Mouse (Mus musculus) heart, postnatal 0 days (tissue): ENCODE results near the gene Olfr33. TPM values are rescaled to one million over a fixed set of nuclear protein-coding genes. Genes with fewer than 3 reads are reported as not detected.

Source experiments
- ATAC-seq: fragments of 200-750 bp; cut with Nextera tagmentation; 2 replicates; pipeline ENCODE4 v1.8.0; 2017; ENCODE audit warnings: low read depth, moderate number of reproducible peaks, moderate library complexity; ENCODE audit not compliant: insufficient read depth
- DNase-seq: peaks from one replicate; pipeline ENCODE4 v3.0.0-alpha.2; 2016; ENCODE audit warnings: low spot score
- H3K27ac ChIP-seq: fragments of 300-500 bp; sonication (generic); 2 replicates; pipeline ENCODE4 v1.5.1; 2014; ENCODE audit warnings: low read depth, mild to moderate bottlenecking
- H3K27me3 ChIP-seq: fragments of 300-500 bp; sonication (generic); 2 replicates; pipeline ENCODE4 v1.6.1; 2014; ENCODE audit warnings: low read length, mixed read lengths; ENCODE audit not compliant: control insufficient read depth, insufficient read depth
- H3K36me3 ChIP-seq: fragments of 300-500 bp; sonication (generic); replicated peaks from 2 replicates; pipeline ENCODE4 v1.6.1; 2014; ENCODE audit warnings: low read length, mixed read lengths; ENCODE audit not compliant: control insufficient read depth, insufficient read depth
- H3K4me1 ChIP-seq: fragments of 300-500 bp; sonication (generic); 2 replicates; pipeline ENCODE4 v1.6.1; 2014; ENCODE audit warnings: antibody characterized with exemption; ENCODE audit not compliant: control insufficient read depth, insufficient read depth
- H3K4me2 ChIP-seq: fragments of 300-500 bp; sonication (generic); 2 replicates; pipeline ENCODE4 v1.6.1; 2014; ENCODE audit warnings: low read depth, mild to moderate bottlenecking, low read length, moderate library complexity
- H3K4me3 ChIP-seq: fragments of 300-500 bp; sonication (generic); 2 replicates; pipeline ENCODE4 v1.5.1; 2014; ENCODE audit warnings: low read depth, low read length
- H3K9ac ChIP-seq: fragments of 300-500 bp; sonication (generic); replicated peaks from 2 replicates; pipeline ENCODE4 v1.6.1; 2014; ENCODE audit warnings: low read depth, low read length, mixed read lengths
- H3K9me3 ChIP-seq: fragments of 300-500 bp; sonication (generic); replicated peaks from 2 replicates; pipeline ENCODE4 v1.6.1; 2016; ENCODE audit warnings: low read length; ENCODE audit not compliant: control insufficient read depth
- CTCF ChIP-seq: IDR thresholded peaks from 2 replicates; pipeline ENCODE4 v1.5.1; 2016; ENCODE audit warnings: antibody characterized with exemption, control low read depth, low read depth
- EP300 ChIP-seq: IDR thresholded peaks from 2 replicates; pipeline ENCODE4 v1.6.1; 2016; ENCODE audit warnings: antibody characterized with exemption, low read depth
- WGBS: fragments of 180-500 bp; shearing (Covaris S2); extraction: QIAGEN DNeasy Blood & Tissue Kit; methylation state at CpG from one replicate; pipeline ENCODE4 v1.1.7; 2014; 5-methylcytosine and 5-hydroxymethylcytosine counted together
- polyA plus RNA-seq: library from polyadenylated mRNA; unstranded; fragments of >200 nt; fragmentation: Nextera tagmentation; extraction: Ambion mirVana; gene quantifications from 2 replicates; pipeline ENCODE4 v1.2.1, GENCODE M21; 2015
- total RNA-seq: library from RNA; depleted of rRNA; stranded (reverse); fragments of >200 nt; gene quantifications from 2 replicates; pipeline ENCODE4 v1.2.3, GENCODE M21; 2014; ENCODE audit warnings: low replicate concordance; rRNA removed

Olfr33 gene
- total RNA-seq (not detected in 2 replicates), polyA plus RNA-seq (not detected in 2 replicates)

DNA sequence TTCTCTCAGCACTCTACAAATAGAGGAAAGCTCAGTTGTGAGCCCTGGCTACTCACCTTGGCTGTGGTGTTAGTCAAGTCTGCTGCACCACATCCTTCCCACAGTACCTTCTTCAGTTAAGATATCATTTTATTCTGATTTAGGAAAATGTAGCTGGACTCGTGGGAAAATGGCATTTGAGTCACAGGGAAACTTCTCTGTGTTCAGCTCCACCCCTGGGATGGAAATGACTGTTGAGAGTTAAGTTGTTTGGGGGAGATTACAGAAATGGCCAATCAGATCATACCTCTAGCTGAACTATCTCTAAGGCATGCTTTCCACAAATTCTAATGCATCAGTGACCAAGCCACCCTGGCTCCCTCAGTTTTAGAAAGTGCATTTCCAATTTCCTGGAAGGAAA, at the start of gene Olfr33:
Olfr33 (minus strand) TSS at position 101 of the 400 bp plus-strand sequence.
- Histone ChIP-seq H3K36me3 (no peaks in the 10 kb centered on the region), H3K4me3 (no peak within 1 kb of the TSS), H3K4me1 (no peaks in the 10 kb centered on the region), H3K4me2 (no peak within 1 kb of the TSS), H3K27ac (no peak within 1 kb of the TSS), H3K27me3 (no peaks in the 10 kb centered on the region), H3K9ac (no peak within 1 kb of the TSS), H3K9me3 (0 out of 2 replicates have a peak, but pooled peaks cover 4% of the 10 kb centered on the region)
- no peak for DNase-seq
- WGBS = 24% methylated on average over 1 of the region's 1 CpGs
- no peak for TF ChIP-seq CTCF
- TF ChIP-seq EP300 = no peak
- ATAC-seq = no peak

DNA sequence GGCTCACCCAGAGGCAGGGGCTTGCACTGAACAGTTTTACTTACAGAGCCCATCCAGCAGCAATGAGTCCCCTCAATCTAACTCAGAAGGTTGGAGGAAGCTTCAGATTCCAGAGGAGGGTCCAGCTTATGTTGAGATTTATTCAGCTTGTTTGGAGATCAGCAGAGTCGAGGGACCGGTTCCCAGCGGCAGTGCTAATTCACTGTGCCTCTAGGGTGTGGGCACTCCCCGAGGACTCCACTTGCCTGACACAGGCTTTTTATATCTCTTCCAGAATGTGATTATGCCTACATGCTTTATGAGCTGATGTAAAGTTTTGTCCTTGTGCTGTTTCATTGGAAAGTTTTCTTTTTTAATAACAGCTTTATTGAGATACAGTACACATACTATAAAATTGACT, 40.4 kb upstream of the Olfr33 start, which contains the start of the genes Olfr560 and Olfr78:
Olfr560 (minus strand) TSS at position 101 of the 400 bp plus-strand sequence.
Olfr78 (minus strand) TSS at position 206 of the 400 bp plus-strand sequence.
- no peak within 1 kb of the TSS for H3K27ac ChIP-seq
- no peak within 1 kb of the TSS for H3K4me2 ChIP-seq
- DNase-seq = no peak
- no peaks in the 10 kb centered on the region for H3K27me3 ChIP-seq
- no peak within 1 kb of the TSS for H3K4me3 ChIP-seq
- no peak within 1 kb of the TSS for H3K9ac ChIP-seq
- H3K36me3 ChIP-seq = no peaks in the 10 kb centered on the region
- no peak for ATAC-seq
- no peak for TF ChIP-seq CTCF
- no peak for TF ChIP-seq EP300
- 68% methylated on average over 4 of the region's 4 CpGs for WGBS
- no peaks in the 10 kb centered on the region for H3K4me1 ChIP-seq
- H3K9me3 ChIP-seq = no peaks in the 10 kb centered on the region

DNA sequence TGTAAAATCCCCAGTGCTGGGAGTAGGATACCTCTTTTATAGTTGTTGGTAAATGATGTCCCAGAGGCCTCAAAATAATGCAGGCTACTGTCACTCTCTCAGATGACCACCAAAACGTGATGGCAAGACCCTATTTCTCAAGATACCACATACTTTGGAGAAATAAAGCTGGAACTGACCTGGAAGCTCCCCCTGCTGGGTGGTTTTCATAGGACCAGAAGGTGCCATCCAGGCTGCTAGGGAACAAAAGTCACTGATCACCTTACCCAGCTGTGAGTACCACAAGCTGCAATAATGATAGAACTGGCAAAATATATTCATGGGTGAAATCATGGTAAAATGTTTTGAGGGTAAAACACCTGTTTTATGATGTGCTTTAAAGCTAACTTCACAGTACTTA, 33.2 kb upstream of the Olfr33 start:
- DNase-seq (no peak), ATAC-seq (no peak)
- WGBS = 3% methylated on average over 1 of the region's 1 CpGs
- Histone ChIP-seq H3K27ac (no peak overlapping the region), H3K4me2 (no peak overlapping the region), H3K9ac (no peak overlapping the region), H3K9me3 (no peaks in the 10 kb centered on the region), H3K4me1 (no peaks in the 10 kb centered on the region), H3K27me3 (no peaks in the 10 kb centered on the region), H3K4me3 (no peak overlapping the region), H3K36me3 (no peaks in the 10 kb centered on the region)
- peak; percentile 39 for TF ChIP-seq CTCF
- TF ChIP-seq EP300 = no peak

DNA sequence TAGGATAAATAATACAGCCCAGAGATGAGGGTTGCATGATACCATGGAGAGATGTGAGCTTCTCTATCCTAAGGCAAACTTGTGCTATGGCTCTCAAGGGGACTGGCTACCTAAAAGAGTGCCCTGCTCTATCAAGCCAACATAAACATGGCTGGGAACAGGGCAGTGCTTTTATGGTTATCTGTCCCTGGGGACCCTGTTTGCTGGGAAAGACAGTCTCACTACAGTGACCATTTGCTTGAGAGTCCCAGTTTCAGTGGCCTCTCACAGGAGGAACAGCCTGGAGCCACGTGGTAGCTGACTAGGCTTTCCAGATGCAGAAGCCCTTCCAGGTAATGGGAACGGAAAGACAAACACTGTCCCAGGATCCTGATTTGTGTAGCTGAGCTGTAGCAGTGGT, 18.8 kb upstream of the Olfr33 start:
- Histone ChIP-seq H3K4me1 (no peaks in the 10 kb centered on the region), H3K4me3 (no peak overlapping the region), H3K27me3 (no peaks in the 10 kb centered on the region), H3K4me2 (no peak overlapping the region), H3K9me3 (no peaks in the 10 kb centered on the region), H3K36me3 (no peaks in the 10 kb centered on the region), H3K27ac (no peak overlapping the region), H3K9ac (no peak overlapping the region)
- DNase-seq = no peak
- TF ChIP-seq EP300 = no peak
- TF ChIP-seq CTCF = peak; percentile 2; the same call in 1 of the 2 replicates
- WGBS = 61% methylated on average over 2 of the region's 2 CpGs
- ATAC-seq = no peak

DNA sequence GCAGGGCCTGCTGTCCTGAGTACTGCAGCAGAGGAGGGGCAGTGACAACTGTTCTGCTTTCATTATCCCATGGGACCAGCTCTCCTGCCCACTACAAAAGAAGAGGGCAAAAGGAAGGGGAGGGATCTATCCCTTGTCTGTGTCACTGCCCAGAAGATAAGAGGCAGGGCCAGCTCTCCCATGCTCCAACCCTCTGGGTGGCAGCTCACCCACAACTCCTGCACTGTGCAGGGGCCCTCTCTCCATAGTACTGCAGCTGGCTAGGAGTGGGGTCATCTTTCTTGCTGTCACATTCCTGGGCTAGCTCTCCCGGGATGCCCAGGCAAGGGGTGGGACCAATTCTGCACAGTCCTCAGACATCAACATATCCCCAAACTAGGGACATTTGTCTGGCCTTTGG, 14.9 kb upstream of the Olfr33 start:
- no peaks in the 10 kb centered on the region for H3K27me3 ChIP-seq
- H3K36me3 ChIP-seq = no peaks in the 10 kb centered on the region
- ATAC-seq (no peak), DNase-seq (no peak)
- H3K9me3 ChIP-seq = no peaks in the 10 kb centered on the region
- TF ChIP-seq EP300 (no peak), CTCF (no peak)
- no peak overlapping the region for H3K9ac ChIP-seq
- H3K4me2 ChIP-seq = no peak overlapping the region
- 33% methylated on average over 1 of the region's 1 CpGs for WGBS
- H3K4me3 ChIP-seq = no peak overlapping the region
- H3K27ac ChIP-seq = no peak overlapping the region
- no peaks in the 10 kb centered on the region for H3K4me1 ChIP-seq

DNA sequence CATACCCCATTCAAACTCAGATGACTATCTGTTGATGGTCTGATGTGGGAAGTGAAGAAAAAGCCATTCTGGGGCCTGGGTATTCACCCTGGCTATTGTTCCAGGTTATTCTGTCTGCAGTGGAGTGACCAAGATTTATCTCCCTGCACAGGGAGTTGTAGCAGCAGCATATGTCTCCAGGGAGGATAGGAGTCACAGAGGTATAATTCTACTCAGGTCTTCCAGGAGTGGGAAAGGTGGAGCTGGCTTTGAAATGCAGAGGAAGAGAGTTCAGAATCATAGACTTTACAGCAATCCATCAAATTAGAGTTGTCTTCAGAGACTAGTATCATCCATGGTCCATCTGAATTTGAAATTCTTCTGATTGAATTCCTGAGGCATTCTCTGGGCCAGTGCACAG, 8.5 kb upstream of the Olfr33 start, which contains the start of gene Olfr559:
Olfr559 (minus strand) TSS at position 101 of the 400 bp plus-strand sequence.
- H3K27ac ChIP-seq = no peak within 1 kb of the TSS
- H3K4me1 ChIP-seq = no peaks in the 10 kb centered on the region
- no peak within 1 kb of the TSS for H3K9ac ChIP-seq
- no peak for TF ChIP-seq EP300
- no peaks in the 10 kb centered on the region for H3K27me3 ChIP-seq
- no peaks in the 10 kb centered on the region for H3K36me3 ChIP-seq
- no peak within 1 kb of the TSS for H3K4me2 ChIP-seq
- DNase-seq = no peak
- no peak within 1 kb of the TSS for H3K4me3 ChIP-seq
- no peak for ATAC-seq
- H3K9me3 ChIP-seq = no peaks in the 10 kb centered on the region
